Mouse (Mus musculus): ENCODE results near the gene Suox.
"Not testable (repeated sequence)": the region's sequence is repeated elsewhere in the genome, so short reads cannot be mapped to it uniquely, and the experiment has no call there.

The Suox gene

DNA sequence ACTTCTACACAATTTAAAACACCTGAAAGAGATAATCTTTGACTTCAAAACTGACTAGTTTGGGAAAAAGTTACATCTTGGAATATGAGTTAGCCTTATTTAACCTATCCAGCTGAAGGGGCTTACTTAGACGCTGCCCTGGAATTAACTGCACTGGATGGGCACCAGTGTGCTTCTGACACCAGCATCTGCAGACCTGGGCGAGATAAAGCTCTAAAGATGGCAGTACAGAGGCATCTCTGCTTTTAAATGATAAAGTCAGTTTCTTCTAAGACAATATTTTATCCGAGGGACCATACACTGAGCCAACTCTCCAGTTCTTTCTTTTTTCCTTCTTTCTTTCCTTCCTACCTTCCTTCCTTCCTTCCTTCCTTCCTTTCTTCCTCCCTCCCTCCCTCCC is 9.1 kb downstream of the Suox start:
- DNase-seq (ENCODE audit: low read depth, low spot score) = no peak

DNA sequence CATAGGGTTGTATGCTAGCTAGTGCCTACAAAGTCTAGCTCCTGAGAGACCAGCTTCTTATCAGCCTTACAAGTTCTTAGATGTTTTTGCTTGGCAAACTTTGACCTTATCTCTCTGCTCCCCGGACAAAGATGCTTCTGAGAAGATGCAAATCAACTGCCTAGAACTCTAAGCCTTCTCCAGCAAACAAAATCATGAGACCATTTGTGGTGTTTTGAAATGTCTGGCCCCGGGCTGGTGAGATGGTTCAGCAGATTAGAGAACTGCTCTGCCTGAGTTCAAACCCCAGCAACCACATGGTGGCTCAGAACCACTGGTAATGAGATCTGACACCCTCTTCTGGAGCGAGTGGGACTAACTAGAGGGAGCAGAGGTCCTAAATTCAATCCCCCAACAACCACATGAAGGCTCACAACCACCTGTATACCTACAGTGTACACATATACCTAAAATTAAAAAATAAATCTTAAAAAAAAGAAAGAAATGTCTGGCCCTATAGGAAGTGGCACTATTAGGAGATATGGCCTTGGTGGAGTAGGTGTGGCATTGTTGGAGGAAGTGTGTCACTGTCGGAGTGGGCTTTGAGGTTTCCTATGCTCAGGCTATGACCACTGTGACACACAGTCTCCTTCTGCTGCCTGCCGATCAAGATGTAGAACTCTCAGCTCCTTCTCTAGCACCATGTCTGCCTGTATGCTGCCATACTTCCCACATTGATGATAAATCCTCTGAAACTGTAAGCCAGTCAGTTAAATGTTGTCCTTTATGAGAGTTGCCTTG is 10.2 kb downstream of the Suox start:
- no peak for DNase-seq (ENCODE audit: low read depth, low spot score)

DNA sequence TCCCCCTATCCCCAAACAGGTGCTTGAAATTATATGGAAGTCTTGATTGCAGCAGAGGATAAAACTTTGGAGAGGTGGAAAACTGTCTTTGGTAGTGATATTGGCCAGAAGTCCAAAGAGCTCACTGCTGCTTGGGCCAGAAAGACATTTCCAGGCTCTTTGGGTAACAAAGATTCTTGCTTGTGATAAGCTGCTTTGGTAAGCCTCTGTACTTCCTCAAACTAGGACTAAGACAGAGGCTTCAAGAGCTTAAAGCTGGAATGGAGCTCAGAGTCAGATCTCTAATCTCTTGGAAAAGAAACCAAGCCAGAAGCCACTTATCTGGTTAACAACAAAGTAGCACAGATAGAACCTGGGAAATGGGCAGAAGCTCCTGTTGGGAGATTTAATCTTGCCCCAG is 11.4 kb downstream of the Suox start:
- DNase-seq (ENCODE audit: low read depth, low spot score) = no peak

DNA sequence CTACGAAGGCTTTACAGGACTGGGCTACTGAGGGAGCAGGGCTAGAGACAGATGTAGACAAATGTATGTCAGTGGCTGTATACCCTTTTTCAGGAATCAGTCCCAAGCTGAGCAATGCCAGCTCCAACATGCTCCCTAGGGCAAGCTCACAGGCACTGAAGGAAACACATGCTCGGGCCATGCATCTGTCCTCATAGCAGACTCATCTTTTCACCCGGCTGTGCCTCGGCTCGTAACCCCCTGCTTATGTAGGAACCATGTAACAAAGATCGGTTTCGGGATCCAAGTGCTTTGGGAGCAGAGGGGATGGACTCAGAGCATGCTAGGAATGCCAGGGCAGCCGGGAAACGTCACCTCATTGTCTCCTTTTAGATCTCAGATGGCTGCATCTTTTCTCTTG is 14.4 kb downstream of the Suox start:
- no peak for DNase-seq (ENCODE audit: low read depth, low spot score)

DNA sequence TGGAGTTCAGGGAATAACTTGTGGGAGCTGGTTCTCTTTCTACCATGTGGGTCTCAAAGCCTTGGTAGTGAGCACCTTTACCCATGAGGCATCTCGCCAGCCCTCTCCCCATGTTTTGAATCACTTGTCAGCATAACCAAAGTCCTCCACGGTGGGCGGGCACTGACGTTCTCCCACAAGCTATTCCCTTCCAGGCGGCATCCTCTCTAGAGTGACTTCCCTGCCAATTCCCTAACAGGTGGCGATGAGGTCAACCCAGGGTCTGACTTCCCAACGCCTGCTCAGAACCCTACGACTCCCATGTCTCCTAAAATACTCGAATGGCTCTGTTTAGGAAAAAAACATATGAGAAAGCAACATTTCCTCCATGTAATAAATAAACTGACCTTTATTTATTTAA is 16.0 kb downstream of the Suox start:
- no peak for DNase-seq (ENCODE audit: low read depth, low spot score)

DNA sequence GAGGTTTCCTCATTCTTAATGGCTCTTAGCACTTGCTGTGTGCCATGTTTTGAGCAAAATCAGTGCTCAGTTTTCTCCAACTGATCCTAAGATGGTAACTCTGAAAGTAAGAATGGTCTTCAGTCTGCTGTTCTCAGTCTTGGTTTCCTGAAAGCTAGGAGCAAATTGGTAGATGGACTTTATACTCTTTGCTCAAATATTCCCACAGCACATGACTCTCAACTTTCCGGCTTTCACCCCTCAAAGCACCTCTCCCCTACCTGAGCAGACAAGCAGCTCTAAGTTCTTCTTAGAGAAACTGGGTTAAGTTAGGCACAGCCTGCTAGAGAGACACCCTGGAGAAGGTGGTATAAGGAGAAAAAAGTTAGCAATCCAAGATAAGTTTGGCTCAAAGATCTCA is 17.1 kb downstream of the Suox start:
- DNase-seq (ENCODE audit: low read depth, low spot score) = no peak

DNA sequence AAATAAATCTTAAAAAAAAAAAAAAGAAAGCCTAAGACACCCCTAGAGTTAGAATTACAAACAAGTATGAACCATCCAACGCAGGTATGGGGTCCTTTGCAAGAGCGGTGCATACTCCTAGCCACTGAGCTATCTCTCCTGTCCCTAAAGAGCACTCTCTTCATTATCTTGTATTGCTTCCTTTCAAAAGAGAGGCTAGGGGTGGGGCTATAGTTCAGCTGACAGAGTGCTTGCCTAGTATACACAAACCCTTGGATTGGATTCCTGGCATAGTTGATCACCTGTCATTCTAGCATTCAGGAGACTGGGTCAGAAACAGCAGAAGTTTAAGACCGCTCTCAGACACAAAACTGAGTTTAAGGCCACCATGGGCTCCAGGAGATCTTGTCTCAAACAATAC is 18.6 kb downstream of the Suox start:
- peak; percentile 40 for DNase-seq (ENCODE audit: low read depth, low spot score)

DNA sequence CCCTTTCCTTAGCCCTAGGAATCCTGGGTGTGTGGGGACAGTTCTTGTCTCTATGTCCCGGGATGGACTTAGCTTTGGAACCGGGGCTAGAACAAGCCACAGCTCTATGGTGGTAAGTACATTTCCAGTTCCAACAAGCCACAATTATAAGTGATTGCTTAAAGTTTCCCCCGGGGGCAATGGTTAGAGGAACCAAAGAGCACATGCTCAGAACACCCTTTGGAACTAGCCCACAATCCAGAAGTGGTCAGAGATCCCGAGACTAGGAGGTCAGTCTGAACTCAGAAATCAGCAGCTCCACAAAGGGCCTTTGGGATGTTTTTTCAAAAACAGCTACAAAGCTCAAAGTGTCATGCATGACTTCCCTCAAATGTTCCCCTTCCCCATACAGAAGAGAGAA is 20.0 kb downstream of the Suox start:
- DNase-seq (ENCODE audit: low read depth, low spot score) = no peak

DNA sequence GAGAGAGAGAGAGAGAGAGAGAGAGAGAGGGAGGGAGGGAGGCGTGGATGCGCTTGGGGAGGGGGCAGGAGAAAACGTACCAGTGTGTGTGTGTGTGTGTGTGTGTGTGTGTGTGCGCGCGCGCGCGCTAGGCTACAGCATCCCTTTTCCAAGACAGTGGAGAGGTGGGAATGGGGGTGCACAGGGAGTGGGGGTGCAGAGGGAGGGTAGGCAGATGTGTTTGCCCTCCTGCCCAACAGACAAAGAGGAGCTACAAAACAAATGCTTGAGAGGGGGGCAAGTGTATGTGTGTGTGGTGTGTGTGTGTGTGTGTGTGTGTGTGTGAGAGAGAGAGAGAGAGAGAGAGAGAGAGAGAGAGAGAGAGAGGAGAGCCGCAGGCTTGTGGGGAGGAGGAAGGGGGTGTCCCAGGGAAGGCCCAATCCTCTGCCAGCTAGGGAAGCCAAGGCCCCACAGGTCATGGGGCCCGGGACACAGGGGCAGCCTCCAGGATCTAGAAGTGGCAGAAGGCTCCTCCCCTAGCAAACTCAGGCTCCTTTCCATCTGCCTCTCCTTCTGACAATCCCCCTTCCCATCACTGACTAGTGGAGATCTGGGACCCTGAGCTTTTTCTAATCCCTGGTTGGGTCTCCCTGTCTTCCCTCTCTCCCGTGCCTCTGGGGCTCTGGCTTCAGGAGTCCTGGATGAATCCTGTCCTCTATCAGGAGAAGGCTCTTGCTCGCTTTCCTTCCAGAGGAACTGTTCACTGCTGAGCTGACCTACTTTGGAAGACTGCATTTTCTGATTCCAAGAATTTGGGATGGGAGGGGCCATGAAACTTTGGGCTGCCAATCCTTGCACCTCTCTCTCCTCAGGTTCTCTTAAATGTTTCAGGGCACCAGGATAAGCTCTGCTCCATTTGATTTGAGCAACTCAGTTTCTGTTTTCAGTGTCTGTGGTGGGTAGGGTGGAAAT is 27.5 kb downstream of the Suox start:
- no peak for DNase-seq (ENCODE audit: low read depth, low spot score)

DNA sequence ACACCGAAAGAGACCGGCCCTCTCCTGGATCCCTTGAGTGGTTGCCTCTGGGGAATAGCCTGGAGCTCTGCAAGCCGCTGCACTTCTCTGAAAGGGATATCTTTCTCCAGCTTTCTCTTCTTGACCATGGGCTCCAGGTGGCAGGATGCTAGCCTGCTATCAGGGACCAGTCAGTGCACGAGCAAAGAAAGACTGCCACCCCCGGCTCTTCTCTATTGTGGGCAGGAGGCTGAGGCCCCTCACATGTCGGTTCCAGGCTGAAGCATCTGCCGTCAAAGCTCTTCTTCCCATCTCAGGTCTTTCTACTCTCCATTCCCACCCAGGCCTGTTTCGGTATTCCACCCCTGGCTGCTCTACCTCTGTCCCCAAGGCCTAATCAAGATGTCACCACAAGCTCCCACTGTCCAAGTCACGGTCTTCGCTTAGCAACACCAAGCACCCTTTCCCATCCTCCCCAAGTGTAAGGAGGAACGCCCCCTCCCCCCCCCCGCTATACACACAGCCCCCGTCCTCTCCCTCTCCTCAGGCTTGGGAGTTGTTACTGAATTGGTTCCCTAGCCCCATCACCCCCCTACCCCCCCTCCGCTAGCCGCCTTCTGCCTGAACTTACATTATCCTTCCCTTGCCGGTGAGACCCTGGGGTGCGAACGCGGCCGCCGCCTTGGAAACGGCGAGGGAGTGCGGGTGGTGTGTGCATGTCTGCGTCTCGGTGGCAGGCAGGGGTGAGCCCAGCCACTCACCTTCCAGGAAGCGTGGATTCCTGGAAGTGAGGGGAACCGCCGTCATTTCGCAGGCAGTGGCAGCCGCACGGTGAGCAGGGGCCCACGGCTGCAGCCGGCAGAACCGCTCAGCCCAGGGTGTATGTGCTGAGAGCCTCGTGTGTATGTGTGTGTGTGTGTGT is 28.5 kb downstream of the Suox start, which contains the start of gene Ikzf4:
Gene Ikzf4 (minus strand): TSS at position 881 of the 901 bp plus-strand sequence.
- peak; percentile 75 for DNase-seq (ENCODE audit: low read depth, low spot score)

DNA sequence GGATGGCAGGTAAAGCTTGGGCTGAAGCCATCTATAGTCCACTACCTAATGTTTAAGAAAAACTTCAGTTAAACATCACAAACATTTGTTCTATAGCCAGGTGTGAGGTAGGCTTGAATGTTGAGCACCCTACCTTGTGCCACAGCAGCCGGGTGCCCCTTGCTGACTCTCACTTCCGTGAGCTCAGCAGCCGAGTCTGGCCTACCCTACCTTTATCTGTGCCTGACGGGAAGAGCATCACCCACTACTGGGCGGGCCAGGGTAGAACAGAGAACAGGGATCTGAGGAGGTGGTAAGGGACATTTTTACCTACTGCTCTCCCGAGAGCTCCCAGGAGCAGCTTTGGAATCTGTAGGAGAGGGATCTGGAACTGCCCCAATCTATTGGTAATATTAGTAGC is 31.1 kb downstream of the Suox start:
- DNase-seq (ENCODE audit: low read depth, low spot score) = no peak

DNA sequence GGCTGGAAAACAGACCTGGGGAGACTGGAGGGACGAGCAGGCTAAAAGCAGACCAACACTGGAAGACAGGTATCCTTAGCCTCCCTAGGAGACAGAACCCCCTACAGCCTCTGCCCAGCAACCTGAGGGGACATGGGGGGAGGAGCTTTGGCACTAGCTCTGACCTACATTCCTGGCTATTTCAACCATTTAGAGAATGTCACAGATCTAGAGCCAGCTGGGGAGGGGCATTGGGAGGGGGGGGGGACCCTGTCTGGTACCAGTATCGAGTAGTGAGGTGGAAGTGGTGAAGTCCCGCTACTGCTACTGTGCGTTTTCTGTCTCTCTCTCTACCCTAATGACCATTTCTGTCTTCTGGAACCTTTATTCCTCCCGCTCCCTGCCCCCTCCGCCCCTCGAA is 32.0 kb downstream of the Suox start:
- peak; percentile 52 for DNase-seq (ENCODE audit: low read depth, low spot score)

DNA sequence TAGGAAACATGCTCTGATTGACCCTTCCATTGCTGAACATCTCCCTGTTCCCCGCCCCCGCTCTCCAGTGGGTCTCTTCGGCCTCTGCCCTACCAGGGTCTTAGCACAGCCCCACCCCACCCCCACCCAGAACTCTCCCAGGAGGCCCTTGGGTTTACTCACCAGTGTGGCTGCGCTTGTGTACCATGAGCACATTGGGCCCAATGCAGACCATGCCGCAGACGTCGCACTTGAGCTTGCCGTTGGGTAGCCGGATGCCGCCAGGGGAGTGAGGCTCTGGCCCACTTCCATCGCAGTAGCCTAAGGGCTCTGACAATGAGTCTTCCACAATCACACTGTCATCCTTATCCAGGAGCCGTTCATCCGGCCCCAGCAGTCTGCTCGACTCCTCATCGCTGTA is 33.0 kb downstream of the Suox start:
- peak; percentile 60 for DNase-seq (ENCODE audit: low read depth, low spot score)

DNA sequence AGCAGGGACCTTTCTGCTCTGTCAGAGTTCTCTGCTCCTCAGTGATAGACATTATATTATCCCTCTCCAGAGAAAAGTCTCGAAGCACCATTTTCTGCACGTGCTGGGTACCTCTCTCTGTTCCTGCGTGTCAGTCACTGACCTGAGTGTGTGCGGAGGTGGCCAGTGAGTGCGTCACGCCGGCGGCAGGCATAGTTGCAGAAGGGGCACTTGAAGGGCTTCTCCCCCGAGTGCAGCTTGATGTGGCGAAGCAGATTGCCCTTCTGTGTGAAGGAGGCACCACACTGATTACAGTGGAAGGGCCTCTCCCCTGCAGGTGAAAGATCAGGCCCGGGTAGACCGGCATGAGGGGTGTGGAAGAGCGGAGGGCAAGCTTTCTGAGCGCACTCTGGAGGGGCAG is 33.9 kb downstream of the Suox start:
- no peak for DNase-seq (ENCODE audit: low read depth, low spot score)

DNA sequence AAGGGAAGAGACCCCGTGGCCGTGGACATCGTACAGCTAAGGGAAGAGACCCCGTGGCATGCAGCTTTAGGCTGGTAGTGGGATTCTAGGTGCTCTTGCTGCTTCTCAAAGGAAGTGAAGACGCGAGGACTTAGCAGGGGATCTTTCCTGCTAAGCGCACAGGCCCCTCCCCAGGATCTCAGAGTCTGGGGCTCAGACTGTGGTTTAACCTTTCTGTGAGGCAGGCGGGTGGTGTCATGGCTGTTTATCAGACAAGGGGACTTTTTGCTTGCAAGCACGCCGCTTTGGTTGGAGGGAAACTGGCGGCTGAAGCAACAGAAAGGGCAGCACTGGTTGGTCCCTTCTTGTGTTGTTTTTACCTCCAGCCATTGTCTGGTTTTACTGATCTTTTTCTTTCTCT is 36.9 kb downstream of the Suox start:
- DNase-seq (ENCODE audit: low read depth, low spot score) = no peak

DNA sequence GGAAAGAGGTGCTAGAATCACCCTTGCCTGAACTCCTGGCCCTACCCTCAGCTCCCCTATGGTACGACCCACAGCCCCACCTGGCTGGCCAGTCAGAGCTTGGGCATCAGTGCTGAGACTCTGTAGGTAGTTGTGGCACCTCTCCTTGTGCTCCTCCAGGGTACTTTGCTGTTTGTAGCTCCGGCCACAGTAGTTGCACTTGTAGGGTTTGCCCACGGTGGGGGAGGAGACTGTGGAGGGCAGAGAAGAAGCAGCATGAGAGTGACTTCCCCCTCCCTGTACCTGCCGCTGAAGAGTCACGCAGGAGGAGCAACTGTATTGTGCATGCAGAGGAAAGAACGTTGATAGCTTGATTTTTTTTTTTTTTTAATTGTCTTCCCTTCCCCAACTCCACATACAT is 37.3 kb downstream of the Suox start:
- no peak for DNase-seq (ENCODE audit: low read depth, low spot score)

DNA sequence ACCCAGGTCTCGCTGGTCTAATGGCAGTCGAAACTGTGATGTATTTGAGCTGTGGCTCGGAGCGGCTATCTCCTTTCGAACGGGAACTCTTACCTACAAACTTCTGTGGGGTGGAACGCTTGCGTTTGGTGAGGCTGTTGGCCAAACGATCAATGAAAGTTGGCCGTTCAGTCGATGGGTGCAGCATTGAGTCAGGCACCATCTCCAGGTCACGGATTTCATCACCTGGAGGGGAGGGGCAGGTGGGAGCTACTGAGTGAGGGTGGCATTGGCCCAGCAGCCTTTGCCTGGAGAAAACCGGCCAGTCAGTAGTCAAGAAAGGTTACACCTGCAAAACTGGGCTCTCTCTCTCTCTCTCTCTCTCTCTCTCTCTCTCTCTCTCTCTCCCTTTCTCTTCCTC is 38.2 kb downstream of the Suox start:
- DNase-seq (ENCODE audit: low read depth, low spot score) = no peak

DNA sequence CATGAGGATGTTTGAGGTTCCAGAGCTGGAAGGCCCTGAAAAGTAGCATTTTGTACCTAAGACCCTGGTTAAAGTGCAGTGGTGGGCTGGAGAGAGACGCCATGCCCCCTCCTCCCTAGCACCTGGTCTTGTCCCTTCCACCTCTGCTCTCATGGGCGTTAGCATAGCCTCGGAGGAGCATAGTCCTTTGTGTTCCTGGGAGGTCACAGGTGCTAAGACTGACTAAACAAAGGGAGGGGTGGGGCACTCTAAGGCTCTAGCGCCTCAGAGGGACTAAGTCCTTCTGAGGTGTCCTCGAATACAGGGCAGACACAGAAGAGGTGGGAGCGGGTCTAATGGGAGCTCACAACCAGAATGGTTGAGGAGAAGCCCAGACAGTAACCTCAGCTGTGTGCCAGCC is 42.3 kb downstream of the Suox start:
- peak; percentile 86 for DNase-seq (ENCODE audit: low read depth, low spot score)

DNA sequence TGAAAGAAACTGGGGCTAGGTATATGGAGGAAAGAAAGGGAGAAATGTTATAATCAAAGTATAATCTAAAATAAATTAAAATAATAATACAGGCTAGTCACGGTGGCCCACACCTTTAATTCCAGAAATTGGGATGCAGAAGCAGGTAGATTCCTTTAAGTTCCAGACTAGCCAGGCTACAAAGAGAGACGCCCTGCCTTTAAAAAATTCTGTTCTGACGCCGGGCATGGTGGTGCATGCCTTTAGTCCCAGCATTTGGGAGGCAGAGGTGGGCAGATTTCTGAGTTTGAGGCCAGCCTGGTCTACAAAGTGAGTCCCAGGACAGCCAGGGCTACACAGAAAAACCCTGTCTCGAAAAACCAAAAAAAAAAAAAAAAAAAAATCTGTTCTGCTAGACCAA is 43.6 kb downstream of the Suox start:
- DNase-seq (ENCODE audit: low read depth, low spot score) = not testable (repeated sequence)

DNA sequence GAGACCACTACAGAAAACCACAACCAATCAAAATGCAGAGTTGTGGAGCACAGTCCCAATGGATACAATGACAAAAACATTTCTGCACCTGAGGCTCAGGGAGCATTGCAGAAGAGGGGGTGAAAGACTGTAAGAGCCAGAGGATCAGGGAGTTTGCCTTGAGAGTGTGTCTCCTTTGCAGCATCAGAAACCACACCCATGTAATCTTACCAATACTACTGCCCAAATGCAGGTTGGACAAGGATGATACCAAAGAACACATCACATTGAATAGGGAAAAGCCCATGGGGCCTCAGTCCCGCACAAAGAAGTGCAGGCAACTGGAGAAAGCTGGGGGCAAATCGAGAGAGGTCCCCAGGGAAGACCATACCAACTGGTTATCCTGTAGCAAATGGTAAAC is 44.1 kb downstream of the Suox start:
- no peak for DNase-seq (ENCODE audit: low read depth, low spot score)

DNA sequence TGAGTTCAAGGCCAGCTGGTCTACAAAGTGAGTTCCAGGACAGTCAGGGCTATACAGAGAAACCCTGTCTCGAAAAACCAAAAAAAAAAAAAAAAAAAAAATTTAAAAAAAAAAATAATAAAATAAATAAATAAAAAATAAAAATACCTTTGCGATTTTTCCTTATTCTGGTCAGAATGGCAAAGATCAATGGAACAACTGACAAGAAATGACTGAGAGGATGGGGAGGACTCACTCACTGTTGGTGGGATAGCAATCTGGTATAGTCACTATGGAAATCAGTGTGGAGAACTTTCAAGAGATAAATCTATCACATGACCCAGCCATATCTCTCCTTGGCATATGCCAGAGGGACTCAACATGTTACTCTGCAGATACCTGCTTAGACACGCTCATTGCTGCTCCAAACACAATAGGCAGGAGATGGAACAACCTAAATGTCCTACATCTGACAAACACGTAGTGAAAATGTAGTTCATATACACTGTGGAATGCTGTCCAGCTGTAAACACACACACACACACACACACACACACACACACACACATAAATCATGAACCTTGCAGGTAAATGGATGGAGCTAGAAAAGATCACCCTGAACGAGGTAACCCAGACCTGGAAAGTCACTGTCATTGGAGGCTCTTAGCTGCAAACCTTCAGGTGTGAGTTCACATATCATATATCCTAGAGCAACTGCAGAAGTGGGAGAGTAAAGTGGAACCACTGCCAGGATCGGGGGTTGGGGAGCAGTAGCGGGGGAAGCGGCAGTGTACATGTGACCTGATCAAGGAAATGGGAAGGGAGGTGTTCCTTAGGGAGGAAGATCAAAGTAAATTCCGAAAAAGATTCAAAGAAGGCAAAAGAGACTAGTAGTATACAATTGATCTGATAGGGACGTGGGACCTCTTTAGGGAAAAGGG is 46.2 kb downstream of the Suox start:
- DNase-seq (ENCODE audit: low read depth, low spot score) = no peak

All from ZHBTc4 (cell line).